Comparison of ENCODE assay signal across 9 mouse cellular contexts in genomic region chr15:83043362-83043708, GRCm38 (mm10). TPM values are rescaled to one million over a fixed set of nuclear protein-coding genes. Genes with fewer than 3 reads are reported as not detected.
DNase-seq lines count a peak whose midpoint lies in the region; ATAC-seq and TF ChIP-seq lines count a peak whose summit lies in the region.
"Had no signal": no experiment of that assay in that cellular context is flagged by ENCODE, and none has a peak within 500 bp of the region (broad histone marks: within the 10 kb centered on the region; RNA-seq: fewer than 3 reads in every experiment).

No protein-coding gene starts in this region.

- H3K4me1 ChIP-seq in E14TG2a.4 (replicated peaks; ENCODE audit: low read depth, low read length) (peaks cover 84% of the 10 kb centered on the region), ES-E14 (ENCODE audit: control insufficient read depth in 2 of 2, insufficient read depth in 2 of 2, low read length in 2 of 2, poor library complexity in 1 of 2) (peaks cover 5 to 25% of the 10 kb centered on the region in 2 experiments; a peak in 3 of 4 replicates)
- H3K4me1 ChIP-seq in hindbrain, embryonic 12.5 days, result peaks cover 25% of the 10 kb centered on the region
- peaks cover 14% of the 10 kb centered on the region for H3K4me1 ChIP-seq in midbrain, embryonic 11.5 days (ENCODE audit: control insufficient read depth, insufficient read depth, low read length)

- no peaks in the 10 kb centered on the region for H3K27me3 ChIP-seq in E14TG2a.4 (ENCODE audit: insufficient read depth, low read length)
- no peaks in the 10 kb centered on the region; the same call in 1 of the 2 replicates for H3K27me3 ChIP-seq in hindbrain, embryonic 12.5 days
- no peaks in the 10 kb centered on the region for H3K27me3 ChIP-seq in midbrain, embryonic 11.5 days (ENCODE audit: control insufficient read depth, insufficient read depth, low read length)

- H3K4me2 ChIP-seq in hindbrain, embryonic 12.5 days (replicated peaks), result no peak overlapping the region; the same call in 1 of the 2 replicates
- H3K4me2 ChIP-seq in midbrain, embryonic 11.5 days, result no peak overlapping the region; the same call in 1 of the 2 replicates

- H3K4me3 ChIP-seq in E14TG2a.4 (replicated peaks; ENCODE audit: low read length) (peak overlapping the region; percentile 48), ES-E14 (ENCODE audit: insufficient read depth in 1 of 2, low read depth in 1 of 2, low read length in 2 of 2, poor library complexity in 1 of 2, severe bottlenecking in 1 of 2) (peak overlapping the region in 1 of 2 experiments; percentile 46; a peak in 1 of 4 replicates)
- H3K4me3 ChIP-seq in hindbrain, embryonic 12.5 days, result no peak overlapping the region
- H3K4me3 ChIP-seq in midbrain, embryonic 11.5 days (ENCODE audit: low read depth, low read length), result no peak overlapping the region

- H3K36me3 ChIP-seq in E14TG2a.4 (ENCODE audit: insufficient read depth, low read length) (no peaks in the 10 kb centered on the region), ES-E14 (ENCODE audit: control insufficient read depth, insufficient read depth, low read length, poor library complexity, severe bottlenecking) (no peaks in the 10 kb centered on the region)
- no peaks in the 10 kb centered on the region for H3K36me3 ChIP-seq in hindbrain, embryonic 12.5 days
- no peaks in the 10 kb centered on the region for H3K36me3 ChIP-seq in midbrain, embryonic 11.5 days (ENCODE audit: control insufficient read depth, insufficient read depth, low read length)

- in situ Hi-C loops in ES-E14 (cut with MboI; ENCODE audit: low sequenced_read_pairs in 2 of 2, unreplicated experiment in 2 of 2), result loop anchor here in 1 of 2 experiments (10.0 kb wide), 2 partner anchors 239 to 689 kb away; partner anchors contain the start of gene Ndufa6

- WGBS in hindbrain, embryonic 12.5 days, result 66% methylated on average over 22 of the region's 22 CpGs
- WGBS in midbrain, embryonic 11.5 days, result 67% methylated on average over 22 of the region's 22 CpGs

- H3K9ac ChIP-seq in ES-E14 (ENCODE audit: insufficient read depth, low read depth, low read length, poor library complexity, severe bottlenecking), result peak overlapping the region; percentile 83; the same call in 1 of the 2 replicates
- H3K9ac ChIP-seq in hindbrain, embryonic 12.5 days, result no peak overlapping the region; the same call in 1 of the 2 replicates
- H3K9ac ChIP-seq in midbrain, embryonic 11.5 days (ENCODE audit: low read length), result peak overlapping the region; percentile 46

- TF ChIP-seq CTCF in E14TG2a.4 (conservative IDR thresholded peaks at IDR 0.05; ENCODE audit: low read length), result no peak

- no peak for DNase-seq in ES-E14 (ENCODE audit: low read depth, low spot score)
- no peak for DNase-seq in midbrain, embryonic 11.5 days (ENCODE audit: low spot score, missing footprints)
- DNase-seq in Muller cell, postnatal 12 days (ENCODE audit: inconsistent ontology term), result no peak
- DNase-seq in right cerebral cortex, adult 2 months (ENCODE audit: low spot score in 2 of 2), result no peak
- no peak for DNase-seq in right cerebral cortex, adult 18-20 months
- DNase-seq: heart, postnatal 10 days; kidney, postnatal 10 days had no signal

- peaks cover 13% of the 10 kb centered on the region for H3K9me3 ChIP-seq in E14TG2a.4 (ENCODE audit: low read length)
- no peaks in the 10 kb centered on the region for H3K9me3 ChIP-seq in ES-E14 (ENCODE audit: control insufficient read depth, insufficient read depth, low read depth, low read length)
- H3K9me3 ChIP-seq in hindbrain, embryonic 12.5 days (replicated peaks), result peaks cover 6% of the 10 kb centered on the region
- H3K9me3 ChIP-seq in midbrain, embryonic 11.5 days (ENCODE audit: control insufficient read depth, low read length), result peaks cover 3% of the 10 kb centered on the region; the same call in 1 of the 2 replicates

- peak overlapping the region; percentile 37; the same call in 1 of the 2 replicates for H3K27ac ChIP-seq in ES-E14 (ENCODE audit: insufficient read depth, low read depth, low read length, poor library complexity, severe bottlenecking)
- 0 out of 2 replicates have a peak overlapping the region, but pooled peaks have one; percentile 31 for H3K27ac ChIP-seq in hindbrain, embryonic 12.5 days
- H3K27ac ChIP-seq in midbrain, embryonic 11.5 days (ENCODE audit: low read depth, low read length), result peak overlapping the region; percentile 41

- ATAC-seq in hindbrain, embryonic 12.5 days (ENCODE audit: low FRiP score), result no peak
- ATAC-seq in midbrain, embryonic 11.5 days (ENCODE audit: low FRiP score), result no peak

TF ChIP-seq in ES-E14, 5 proteins besides CTCF, POLR2A, EP300 and RAD21:
- TF ChIP-seq HCFC1 (IDR thresholded peaks at IDR 0.05; ENCODE audit: borderline replicate concordance, insufficient read depth, low read length), result no peak
- no peak for TF ChIP-seq ZC3H11A (IDR thresholded peaks at IDR 0.05; ENCODE audit: borderline replicate concordance, low read depth, low read length)
- no peak for TF ChIP-seq ZNF384 (IDR thresholded peaks at IDR 0.05; ENCODE audit: low read depth, low read length)
- no peak for TF ChIP-seq MAFK (IDR thresholded peaks at IDR 0.05; ENCODE audit: insufficient read depth, low read depth, low read length)
- TF ChIP-seq CHD2 (IDR thresholded peaks at IDR 0.05; ENCODE audit: low read depth, low read length), result no peak

RNA-seq across cellular contexts. Expression of gene Nfam1, which starts 10.2 kb away (rescaled TPM):
- total RNA-seq in ES-E14 (2012; rRNA removed), result 1.7 and 2.1 TPM in 2 replicates
- 1.9 and 2.2 TPM in 2 replicates for polyA plus RNA-seq in hindbrain, embryonic 12.5 days (2016; fragmentation: Nextera tagmentation; extraction: Ambion mirVana)
- 3.9 and 4.0 TPM in 2 replicates for polyA plus RNA-seq in midbrain, embryonic 11.5 days (2014; fragmentation: Nextera tagmentation; extraction: Ambion mirVana)

RNA-seq across cellular contexts. Expression of gene Serhl, which starts 46.0 kb away (rescaled TPM):
- 16.3 and 16.4 TPM in 2 replicates for total RNA-seq in ES-E14 (2012; rRNA removed)
- polyA plus RNA-seq in hindbrain, embryonic 12.5 days (2016; fragmentation: Nextera tagmentation; extraction: Ambion mirVana), result 44.3 and 46.1 TPM in 2 replicates
- 46.9 and 47.0 TPM in 2 replicates for polyA plus RNA-seq in midbrain, embryonic 11.5 days (2014; fragmentation: Nextera tagmentation; extraction: Ambion mirVana)

RNA-seq across cellular contexts. Expression of gene Tcf20, which starts 55.7 kb away (rescaled TPM):
- 128 and 143 TPM in 2 replicates for total RNA-seq in ES-E14 (2012; rRNA removed)
- 12.4 and 14.0 TPM in 2 replicates for polyA plus RNA-seq in hindbrain, embryonic 12.5 days (2016; fragmentation: Nextera tagmentation; extraction: Ambion mirVana)
- 12.3 and 13.5 TPM in 2 replicates for polyA plus RNA-seq in midbrain, embryonic 11.5 days (2014; fragmentation: Nextera tagmentation; extraction: Ambion mirVana)
